Mouse (Mus musculus): Measurements from ENCODE around the gene Fdx1l. TPM values are rescaled to one million over a fixed set of nuclear protein-coding genes. Genes with fewer than 3 reads are reported as not detected.

The Fdx1l gene
- 53.3 and 57.9 TPM in 2 replicates for polyA plus RNA-seq (2015; fragmentation: Nextera tagmentation; extraction: Ambion mirVana)

- H3K4me2 ChIP-seq, result peak within 1 kb of the TSS; percentile 87
- H3K36me3 ChIP-seq, result peaks cover 43% of the 10 kb centered on the region
- H3K27me3 ChIP-seq, result no peaks in the 10 kb centered on the region
- ATAC-seq (ENCODE audit: insufficient number of reproducible peaks, low FRiP score, low TSS enrichment, low read depth), result peak; percentile 81
- peak within 1 kb of the TSS; percentile 74 for H3K27ac ChIP-seq
- WGBS, result 2% methylated on average over 58 of the region's 58 CpGs
- H3K9ac ChIP-seq, result peak within 1 kb of the TSS; percentile 83
- peaks cover 16% of the 10 kb centered on the region for H3K4me1 ChIP-seq
- H3K4me3 ChIP-seq, result peak within 1 kb of the TSS; percentile 89
- no peaks in the 10 kb centered on the region for H3K9me3 ChIP-seq
Measured at GRCm38 (mm10) chr9:21073044-21073840, at the start of gene Fdx1l, which contains the start of gene Gm49373. Gene Fdx1l (minus strand): TSS chr9:21073614. Gene Gm49373 (minus strand): TSS chr9:21073096.

GRCm38 (mm10) chr9:21121483-21121882 lies 48.1 kb upstream of the Fdx1l start:
- WGBS, result 83% methylated on average over 16 of the region's 16 CpGs
- H3K9ac ChIP-seq, result no peak overlapping the region
- H3K4me2 ChIP-seq, result no peak overlapping the region
- H3K36me3 ChIP-seq, result peaks cover 61% of the 10 kb centered on the region
- no peak; the same call in 1 of the 2 replicates for ATAC-seq (ENCODE audit: insufficient number of reproducible peaks, low FRiP score, low TSS enrichment, low read depth)
- H3K9me3 ChIP-seq, result no peaks in the 10 kb centered on the region
- H3K4me1 ChIP-seq, result no peaks in the 10 kb centered on the region
- H3K27ac ChIP-seq, result no peak overlapping the region
- no peaks in the 10 kb centered on the region for H3K27me3 ChIP-seq
- no peak overlapping the region for H3K4me3 ChIP-seq

DNA sequence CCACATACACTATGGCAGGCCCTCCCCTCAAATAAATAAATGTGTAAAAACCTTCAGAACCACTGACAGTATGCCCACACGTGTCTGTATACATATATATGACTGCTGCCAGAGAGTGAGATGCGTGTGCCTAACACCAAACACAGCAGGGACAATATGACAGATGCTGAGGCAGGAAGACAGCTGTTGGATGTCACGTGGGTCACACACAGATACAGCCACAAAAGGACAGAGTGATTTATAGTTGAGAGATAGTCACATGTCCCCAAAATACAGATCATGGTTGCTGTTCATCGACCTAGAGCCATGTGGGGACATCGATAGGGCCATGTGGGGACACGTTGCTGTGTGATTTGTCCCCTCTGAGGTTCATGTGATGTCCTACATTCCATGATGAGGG lies 43.7 kb upstream of the Fdx1l start:
- WGBS, result 74% methylated on average over 6 of the region's 6 CpGs
- Histone ChIP-seq H3K27ac (no peak overlapping the region), H3K4me3 (no peak overlapping the region), H3K4me1 (no peaks in the 10 kb centered on the region), H3K4me2 (no peak overlapping the region), H3K9ac (no peak overlapping the region), H3K9me3 (no peaks in the 10 kb centered on the region), H3K36me3 (peaks cover 51% of the 10 kb centered on the region), H3K27me3 (no peaks in the 10 kb centered on the region)
- no peak for ATAC-seq (ENCODE audit: insufficient number of reproducible peaks, low FRiP score, low TSS enrichment, low read depth)

GRCm38 (mm10) chr9:21115105-21115504 lies 41.7 kb upstream of the Fdx1l start:
- Histone ChIP-seq H3K27ac (no peak overlapping the region), H3K27me3 (no peaks in the 10 kb centered on the region), H3K36me3 (peaks cover 42% of the 10 kb centered on the region), H3K9ac (no peak overlapping the region), H3K4me3 (no peak overlapping the region), H3K9me3 (no peaks in the 10 kb centered on the region), H3K4me2 (no peak overlapping the region), H3K4me1 (no peaks in the 10 kb centered on the region)
- no peak for ATAC-seq (ENCODE audit: insufficient number of reproducible peaks, low FRiP score, low TSS enrichment, low read depth)
- 88% methylated on average over 8 of the region's 8 CpGs for WGBS

DNA sequence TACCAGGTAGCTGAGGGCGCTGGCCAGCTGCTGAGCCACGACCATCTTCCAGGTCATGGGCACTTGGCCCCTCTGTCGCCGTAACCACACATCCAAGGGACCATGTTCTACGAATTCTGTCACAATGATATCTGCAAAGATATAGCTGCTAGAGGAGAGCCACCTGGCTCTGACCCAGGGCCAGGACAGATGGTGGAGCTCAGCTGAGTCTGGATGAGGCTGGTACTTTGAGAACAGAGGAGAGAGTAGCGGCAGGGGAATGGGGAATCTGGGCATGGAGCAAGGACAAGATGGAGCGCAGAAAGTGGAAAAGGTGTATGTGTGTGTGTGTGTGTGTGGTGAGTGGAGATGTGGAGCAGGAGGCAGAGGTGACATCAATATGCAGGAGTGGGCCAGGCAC lies 40.8 kb upstream of the Fdx1l start:
- Histone ChIP-seq H3K27ac (no peak overlapping the region), H3K9ac (no peak overlapping the region), H3K36me3 (peaks cover 41% of the 10 kb centered on the region), H3K4me3 (no peak overlapping the region), H3K4me2 (no peak overlapping the region), H3K4me1 (no peaks in the 10 kb centered on the region), H3K27me3 (no peaks in the 10 kb centered on the region), H3K9me3 (no peaks in the 10 kb centered on the region)
- WGBS, result 87% methylated on average over 7 of the region's 7 CpGs
- no peak for ATAC-seq (ENCODE audit: insufficient number of reproducible peaks, low FRiP score, low TSS enrichment, low read depth)

GRCm38 (mm10) chr9:21113751-21114150 lies 40.3 kb upstream of the Fdx1l start:
- ATAC-seq (ENCODE audit: insufficient number of reproducible peaks, low FRiP score, low TSS enrichment, low read depth), result no peak
- H3K9me3 ChIP-seq, result no peaks in the 10 kb centered on the region
- H3K4me1 ChIP-seq, result no peaks in the 10 kb centered on the region
- H3K27ac ChIP-seq, result no peak overlapping the region
- no peaks in the 10 kb centered on the region for H3K27me3 ChIP-seq
- H3K36me3 ChIP-seq, result peaks cover 46% of the 10 kb centered on the region
- H3K4me3 ChIP-seq, result no peak overlapping the region
- no peak overlapping the region for H3K9ac ChIP-seq
- WGBS, result 85% methylated on average over 6 of the region's 6 CpGs
- no peak overlapping the region for H3K4me2 ChIP-seq

DNA sequence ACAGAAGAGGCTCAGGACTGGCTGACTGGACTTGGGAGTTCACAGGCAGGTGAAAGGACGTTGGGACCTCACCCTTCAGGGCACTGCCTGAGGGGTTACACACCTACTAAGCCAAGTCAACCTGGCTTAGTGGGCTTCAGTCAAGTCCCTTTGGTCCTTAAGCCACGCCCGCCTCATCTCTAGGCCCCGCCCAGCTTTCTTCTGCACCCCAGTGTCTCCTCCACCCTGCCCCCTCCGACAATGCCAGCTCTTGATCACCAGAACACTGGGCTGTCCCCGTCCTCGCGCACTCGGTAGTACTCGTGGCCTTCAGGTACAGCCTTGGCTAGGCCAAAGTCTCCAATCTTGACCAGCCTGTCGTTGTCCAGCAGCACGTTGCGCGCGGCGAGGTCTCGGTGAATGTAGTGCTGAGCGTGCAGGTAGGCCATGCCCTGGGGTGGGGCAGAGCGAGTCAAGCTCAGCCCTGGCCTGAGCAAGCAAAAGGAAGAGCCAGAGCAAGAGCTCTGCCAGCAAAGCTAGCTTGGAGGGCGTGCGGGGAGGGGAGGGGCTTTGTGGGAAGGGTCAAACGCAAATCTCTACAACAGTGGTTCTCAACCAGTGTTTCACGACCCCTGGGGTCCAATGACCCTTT lies 34.3 kb upstream of the Fdx1l start:
- no peak overlapping the region for H3K9ac ChIP-seq
- H3K36me3 ChIP-seq, result peaks cover 31% of the 10 kb centered on the region
- no peaks in the 10 kb centered on the region for H3K4me1 ChIP-seq
- H3K27me3 ChIP-seq, result no peaks in the 10 kb centered on the region
- H3K9me3 ChIP-seq, result no peaks in the 10 kb centered on the region
- H3K4me2 ChIP-seq, result no peak overlapping the region
- no peak for ATAC-seq (ENCODE audit: insufficient number of reproducible peaks, low FRiP score, low TSS enrichment, low read depth)
- H3K4me3 ChIP-seq, result no peak overlapping the region
- H3K27ac ChIP-seq, result no peak overlapping the region
- WGBS, result 45% methylated on average over 23 of the region's 23 CpGs

- WGBS, result 74% methylated on average over 5 of the region's 5 CpGs
Measured at GRCm38 (mm10) chr9:21105760-21106564, 32.5 kb upstream of the Fdx1l start.

GRCm38 (mm10) chr9:21104814-21105213 lies 31.4 kb upstream of the Fdx1l start:
- Histone ChIP-seq H3K4me1 (peaks cover 6% of the 10 kb centered on the region), H3K36me3 (peaks cover 19% of the 10 kb centered on the region), H3K27ac (no peak overlapping the region), H3K9me3 (no peaks in the 10 kb centered on the region), H3K4me3 (no peak overlapping the region), H3K27me3 (no peaks in the 10 kb centered on the region), H3K9ac (no peak overlapping the region), H3K4me2 (no peak overlapping the region)
- ATAC-seq (ENCODE audit: insufficient number of reproducible peaks, low FRiP score, low TSS enrichment, low read depth), result no peak
- WGBS, result 80% methylated on average over 6 of the region's 6 CpGs

More at GRCm38 (mm10) chr9:21105760-21106564, 32.5 kb upstream of the Fdx1l start:
- no peaks in the 10 kb centered on the region for H3K4me1 ChIP-seq
- no peaks in the 10 kb centered on the region for H3K9me3 ChIP-seq
- H3K4me3 ChIP-seq, result no peak overlapping the region
- no peak overlapping the region for H3K4me2 ChIP-seq
- H3K27ac ChIP-seq, result no peak overlapping the region
- no peak for ATAC-seq (ENCODE audit: insufficient number of reproducible peaks, low FRiP score, low TSS enrichment, low read depth)
- H3K9ac ChIP-seq, result no peak overlapping the region
- peaks cover 28% of the 10 kb centered on the region for H3K36me3 ChIP-seq
- H3K27me3 ChIP-seq, result no peaks in the 10 kb centered on the region

GRCm38 (mm10) chr9:21102076-21102475 lies 28.7 kb upstream of the Fdx1l start:
- H3K27me3 ChIP-seq, result no peaks in the 10 kb centered on the region
- no peak overlapping the region for H3K9ac ChIP-seq
- peaks cover 6% of the 10 kb centered on the region for H3K4me1 ChIP-seq
- no peak overlapping the region for H3K4me3 ChIP-seq
- H3K9me3 ChIP-seq, result no peaks in the 10 kb centered on the region
- H3K27ac ChIP-seq, result no peak overlapping the region
- peaks cover 3% of the 10 kb centered on the region for H3K36me3 ChIP-seq
- no peak overlapping the region for H3K4me2 ChIP-seq
- 95% methylated on average over 2 of the region's 2 CpGs for WGBS
- no peak for ATAC-seq (ENCODE audit: insufficient number of reproducible peaks, low FRiP score, low TSS enrichment, low read depth)

GRCm38 (mm10) chr9:21100447-21101161 lies 27.2 kb upstream of the Fdx1l start:
- no peaks in the 10 kb centered on the region for H3K27me3 ChIP-seq
- no peak overlapping the region for H3K4me3 ChIP-seq
- H3K4me1 ChIP-seq, result peaks cover 6% of the 10 kb centered on the region
- no peak overlapping the region for H3K4me2 ChIP-seq
- H3K27ac ChIP-seq, result no peak overlapping the region
- no peak for ATAC-seq (ENCODE audit: insufficient number of reproducible peaks, low FRiP score, low TSS enrichment, low read depth)
- 50% methylated on average over 15 of the region's 15 CpGs for WGBS
- H3K36me3 ChIP-seq, result peaks cover 3% of the 10 kb centered on the region; the same call in 1 of the 2 replicates
- H3K9me3 ChIP-seq, result no peaks in the 10 kb centered on the region
- no peak overlapping the region for H3K9ac ChIP-seq
